Comparison of ENCODE assay signal across 9 mouse cellular contexts in genomic region chr1:61373661-61374491, GRCm38 (mm10).
A peak's percentile ranks its signal among the peaks of the same experiment; 100 is the strongest.
DNase-seq lines count a peak whose midpoint lies in the region; ATAC-seq lines count a peak whose summit lies in the region.
"Had no signal": no experiment of that assay in that cellular context is flagged by ENCODE, and none has a peak within 500 bp of the region (broad histone marks: within the 10 kb centered on the region; RNA-seq: fewer than 3 reads in every experiment).

No protein-coding gene starts in this region.

- peak; percentile 12 for DNase-seq in R1 (ENCODE audit: low read depth, low spot score)
- DNase-seq in left cerebral cortex, adult 18-20 months (ENCODE audit: low spot score in 2 of 2), result no peak
- no peak for DNase-seq in cerebellum, postnatal 10 days
- no peak for DNase-seq in cerebellum, postnatal 4 days (ENCODE audit: low spot score in 2 of 2)

- H3K27ac ChIP-seq in intestine, embryonic 16.5 days (ENCODE audit: low read length), result no peak overlapping the region; the same call in 1 of the 2 replicates
- peak overlapping the region; percentile 0; the same call in 1 of the 2 replicates for H3K27ac ChIP-seq in liver, embryonic 16.5 days (ENCODE audit: low read length)
- no peak overlapping the region for H3K27ac ChIP-seq in midbrain, embryonic 15.5 days

- no peak overlapping the region for H3K9ac ChIP-seq in intestine, embryonic 16.5 days (ENCODE audit: low read depth, low read length)
- no peak overlapping the region; the same call in 1 of the 2 replicates for H3K9ac ChIP-seq in liver, embryonic 16.5 days (ENCODE audit: low read depth, low read length)
- H3K9ac ChIP-seq in midbrain, embryonic 15.5 days, result no peak overlapping the region

- H3K4me2 ChIP-seq in intestine, embryonic 16.5 days (ENCODE audit: low read depth, low read length), result no peak overlapping the region
- H3K4me2 ChIP-seq in liver, embryonic 16.5 days (ENCODE audit: low read depth, low read length), result peak overlapping the region; percentile 22; the same call in 1 of the 2 replicates
- no peak overlapping the region for H3K4me2 ChIP-seq in midbrain, embryonic 15.5 days

- H3K36me3 ChIP-seq in intestine, embryonic 16.5 days (ENCODE audit: control insufficient read depth, insufficient read depth, low read length), result no peaks in the 10 kb centered on the region
- no peaks in the 10 kb centered on the region for H3K36me3 ChIP-seq in liver, embryonic 16.5 days (ENCODE audit: control insufficient read depth, insufficient read depth)
- H3K36me3 ChIP-seq in midbrain, embryonic 15.5 days (replicated peaks), result no peaks in the 10 kb centered on the region

- no peaks in the 10 kb centered on the region; the same call in 1 of the 2 replicates for H3K9me3 ChIP-seq in intestine, embryonic 16.5 days (ENCODE audit: control insufficient read depth, low read length)
- peaks cover 2% of the 10 kb centered on the region; the same call in 1 of the 2 replicates for H3K9me3 ChIP-seq in liver, embryonic 16.5 days (replicated peaks; ENCODE audit: control insufficient read depth, low read length)
- no peaks in the 10 kb centered on the region for H3K9me3 ChIP-seq in midbrain, embryonic 15.5 days

- peaks cover 16% of the 10 kb centered on the region for H3K4me1 ChIP-seq in intestine, embryonic 16.5 days (ENCODE audit: control insufficient read depth, insufficient read depth, low read length)
- H3K4me1 ChIP-seq in liver, embryonic 16.5 days (ENCODE audit: control insufficient read depth, low read depth, low read length), result no peaks in the 10 kb centered on the region; the same call in 1 of the 2 replicates
- no peaks in the 10 kb centered on the region; the same call in 1 of the 2 replicates for H3K4me1 ChIP-seq in midbrain, embryonic 15.5 days

- peak; percentile 75 for ATAC-seq in erythroblast, adult 5-6 weeks (replicated peaks; ENCODE audit: low FRiP score, poor library complexity, severe bottlenecking)
- peak; percentile 68 for ATAC-seq in intestine, embryonic 16.5 days
- peak; percentile 62 for ATAC-seq in liver, embryonic 16.5 days (ENCODE audit: low read depth)
- no peak for ATAC-seq in midbrain, embryonic 15.5 days (replicated peaks)
- ATAC-seq: Patski had no signal

- no peaks in the 10 kb centered on the region for H3K27me3 ChIP-seq in intestine, embryonic 16.5 days (replicated peaks; ENCODE audit: control insufficient read depth, insufficient read depth, low read length)
- no peaks in the 10 kb centered on the region for H3K27me3 ChIP-seq in liver, embryonic 16.5 days (ENCODE audit: control insufficient read depth, insufficient read depth, low read depth, low read length)
- H3K27me3 ChIP-seq in midbrain, embryonic 15.5 days (replicated peaks), result no peaks in the 10 kb centered on the region
- H3K27me3 ChIP-seq: Patski had no signal

- H3K4me3 ChIP-seq in intestine, embryonic 16.5 days (ENCODE audit: low read length), result no peak overlapping the region
- H3K4me3 ChIP-seq in liver, embryonic 16.5 days (ENCODE audit: low read depth, low read length), result no peak overlapping the region
- H3K4me3 ChIP-seq in midbrain, embryonic 15.5 days, result no peak overlapping the region

- 53% methylated on average over 17 of the region's 17 CpGs for WGBS in intestine, embryonic 16.5 days
- WGBS in liver, embryonic 16.5 days (ENCODE audit: insufficient replicate concordance), result 31% methylated on average over 17 of the region's 17 CpGs
- 80% methylated on average over 17 of the region's 17 CpGs for WGBS in midbrain, embryonic 15.5 days
